Mouse (Mus musculus): ENCODE measurements around the gene Mthfd1l.
A peak's percentile ranks its signal among the peaks of the same experiment; 100 is the strongest.

Gene Mthfd1l

GRCm38 (mm10) chr10:4078979-4079630 is 106.2 kb downstream of the Mthfd1l start:
- no peak for DNase-seq (ENCODE audit: low spot score in 2 of 2)

GRCm38 (mm10) chr10:4079643-4080244 is 106.8 kb downstream of the Mthfd1l start:
- DNase-seq (ENCODE audit: low spot score in 2 of 2) = peak; percentile 27 to 57

- no peak for DNase-seq (ENCODE audit: low spot score in 2 of 2)
These were observed 110.7 kb downstream of the Mthfd1l start for GRCm38 (mm10) chr10:4083609-4084008.

- DNase-seq (ENCODE audit: low spot score in 2 of 2) = no peak
These were observed 112.0 kb downstream of the Mthfd1l start for GRCm38 (mm10) chr10:4084907-4085306.

DNA sequence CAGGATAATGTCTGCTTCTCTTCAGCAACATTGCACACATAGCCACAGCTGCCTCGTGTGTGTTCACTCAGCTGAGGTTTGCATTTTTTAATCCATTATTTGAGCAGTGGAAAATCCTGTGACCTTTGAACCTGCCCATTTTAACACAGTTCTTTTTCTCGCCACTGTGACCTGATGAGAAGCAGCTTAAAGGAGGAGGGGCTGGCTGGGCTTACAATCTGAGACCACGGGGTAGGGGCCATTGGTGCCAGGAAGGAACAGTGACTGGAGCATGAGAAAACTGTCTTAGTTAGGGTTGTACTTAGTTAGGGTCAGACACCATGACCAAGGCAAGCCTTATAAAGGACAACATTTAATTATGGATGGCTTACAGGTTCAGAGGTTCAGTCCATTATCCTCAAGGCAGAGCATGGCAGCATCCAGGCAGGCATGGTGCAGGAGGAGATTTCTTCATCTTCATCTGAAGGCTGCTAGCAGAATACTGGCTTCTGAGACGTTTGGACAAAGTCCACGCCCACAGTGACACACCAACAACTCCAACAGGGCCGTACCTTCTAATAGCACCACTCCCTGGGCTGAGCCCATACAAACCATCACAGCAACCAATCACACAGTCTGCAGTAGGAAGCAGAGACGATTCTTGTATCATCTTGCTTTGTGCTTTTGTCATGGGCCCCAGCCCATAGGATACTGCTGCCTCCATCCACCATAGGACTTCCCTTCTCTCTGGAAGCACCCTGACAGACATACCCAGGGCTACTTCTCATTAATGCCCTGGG is 112.6 kb downstream of the Mthfd1l start:
- no peak for DNase-seq (ENCODE audit: low spot score in 2 of 2)

DNA sequence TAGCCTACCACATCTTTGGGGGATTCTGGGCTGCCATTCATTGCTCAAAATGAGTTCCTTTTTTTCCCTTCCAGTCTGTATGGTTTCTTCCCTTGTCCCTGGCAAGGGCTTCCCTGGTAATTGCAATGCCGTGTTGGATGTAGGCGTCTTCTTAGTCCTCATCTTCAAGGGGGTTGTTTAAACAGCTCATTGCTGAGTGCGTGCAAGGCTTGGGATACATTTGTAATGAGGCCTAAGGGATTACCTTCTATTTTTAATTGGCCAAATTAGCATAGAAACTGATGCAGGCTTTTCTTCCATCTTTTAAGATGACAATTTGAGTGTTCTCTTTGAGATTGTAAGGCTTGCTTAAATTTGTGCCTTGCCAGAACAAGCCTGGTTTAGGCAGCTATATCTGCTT is 114.6 kb downstream of the Mthfd1l start:
- DNase-seq (ENCODE audit: low spot score in 2 of 2) = no peak

- DNase-seq (ENCODE audit: low spot score in 2 of 2) = no peak
These were observed 116.0 kb downstream of the Mthfd1l start for GRCm38 (mm10) chr10:4088744-4089414.

DNA sequence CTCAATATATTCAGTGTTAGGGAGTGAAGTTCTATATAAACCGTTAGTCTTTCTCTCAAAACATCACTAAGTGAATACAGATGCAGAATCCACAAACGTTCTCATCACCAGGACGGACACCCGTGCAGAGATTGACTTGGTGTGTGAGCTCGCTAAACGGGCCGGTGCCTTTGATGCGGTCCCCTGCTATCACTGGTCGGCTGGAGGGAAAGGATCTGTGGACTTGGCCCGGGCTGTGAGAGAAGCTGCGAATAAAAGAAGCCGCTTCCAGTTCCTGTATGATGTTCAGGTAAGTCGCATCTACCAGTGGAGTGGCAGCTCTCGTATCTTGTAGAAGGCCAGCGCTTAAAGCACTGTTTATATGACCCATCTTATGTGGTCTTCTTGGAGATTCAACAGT is 117.0 kb downstream of the Mthfd1l start:
- no peak for DNase-seq (ENCODE audit: low spot score in 2 of 2)

GRCm38 (mm10) chr10:4092990-4093389 is 120.1 kb downstream of the Mthfd1l start:
- no peak for DNase-seq (ENCODE audit: low spot score in 2 of 2)

- no peak for DNase-seq (ENCODE audit: low spot score in 2 of 2)
These were observed 121.3 kb downstream of the Mthfd1l start for GRCm38 (mm10) chr10:4094093-4094817.

DNA sequence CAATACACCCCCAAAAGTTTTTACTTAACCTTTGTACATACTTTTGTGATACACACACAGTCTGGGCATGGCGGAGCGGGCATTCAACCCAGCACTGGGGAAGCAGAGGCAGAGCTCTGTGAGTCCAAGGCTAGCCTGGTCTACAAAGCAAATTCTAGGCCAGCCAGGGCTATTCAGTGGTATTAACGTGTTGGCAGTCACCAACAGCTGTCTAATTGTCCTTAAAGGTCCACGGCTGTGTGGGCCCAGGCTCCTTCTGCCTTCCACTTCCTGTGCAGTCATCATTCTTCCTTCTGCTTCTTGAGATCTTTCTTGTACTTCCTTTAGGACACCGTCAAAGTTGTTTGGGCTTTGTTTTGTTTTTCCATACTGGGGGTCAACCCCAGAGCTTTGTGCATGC is 123.2 kb downstream of the Mthfd1l start:
- DNase-seq (ENCODE audit: low spot score in 2 of 2) = no peak

DNA sequence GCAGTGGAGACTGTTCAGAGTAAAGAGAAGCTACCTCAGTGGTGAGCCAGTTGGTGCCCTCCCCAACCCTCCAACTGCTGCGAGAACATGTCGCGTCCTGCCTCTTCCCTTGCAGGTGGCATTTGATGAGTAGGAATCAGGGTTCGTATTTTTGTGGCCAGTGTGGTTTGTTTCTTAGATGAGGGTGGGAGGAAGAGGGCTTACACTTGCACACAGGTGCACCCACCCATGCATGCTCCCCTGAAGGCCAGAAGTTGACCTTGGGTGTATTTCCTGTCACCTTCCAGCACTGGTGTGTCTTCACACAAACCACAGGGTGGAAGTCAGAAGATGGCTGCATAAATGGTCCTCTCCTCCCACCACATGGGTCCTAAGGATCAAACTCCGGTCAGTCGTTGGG is 127.1 kb downstream of the Mthfd1l start:
- no peak for DNase-seq (ENCODE audit: low spot score in 2 of 2)

DNA sequence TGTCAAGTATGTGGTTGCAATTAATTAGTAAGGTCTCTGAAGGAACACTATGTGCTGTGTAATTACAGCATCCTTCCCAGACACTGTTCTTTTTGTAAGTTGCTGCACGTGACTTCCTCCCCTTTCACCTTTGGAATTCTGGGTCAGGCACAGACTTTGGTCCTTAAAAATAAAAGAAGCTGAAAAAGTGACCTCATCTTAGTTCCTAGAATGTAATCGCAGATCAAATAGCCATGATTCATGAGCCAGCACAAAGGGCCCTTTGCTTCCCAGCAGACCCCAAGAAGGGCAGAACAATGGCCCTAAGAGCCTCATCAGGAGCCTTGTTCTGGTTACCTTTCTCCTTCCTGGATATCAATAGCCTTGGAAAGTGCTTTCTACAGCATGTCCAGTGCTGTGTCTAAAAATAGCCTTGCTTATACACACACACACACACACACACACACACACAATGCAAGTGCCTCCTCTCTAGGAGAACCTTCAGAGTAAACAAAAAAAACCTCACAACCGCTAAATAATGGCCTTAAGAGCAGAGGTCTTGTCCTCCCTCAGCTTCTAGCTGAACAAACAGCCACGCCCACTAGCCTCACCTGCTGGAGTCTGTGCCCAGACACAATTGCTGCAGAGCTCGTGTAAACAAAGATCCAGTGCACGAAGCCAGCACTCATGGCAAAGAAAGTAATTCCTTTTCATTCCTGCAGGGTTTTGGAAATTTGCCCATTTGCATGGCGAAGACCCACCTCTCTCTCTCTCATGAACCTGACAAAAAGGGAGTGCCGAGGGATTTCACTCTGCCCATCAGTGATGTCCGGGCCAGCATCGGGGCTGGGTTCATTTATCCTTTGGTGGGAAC is 133.0 kb downstream of the Mthfd1l start:
- no peak for DNase-seq (ENCODE audit: low spot score in 2 of 2)

DNA sequence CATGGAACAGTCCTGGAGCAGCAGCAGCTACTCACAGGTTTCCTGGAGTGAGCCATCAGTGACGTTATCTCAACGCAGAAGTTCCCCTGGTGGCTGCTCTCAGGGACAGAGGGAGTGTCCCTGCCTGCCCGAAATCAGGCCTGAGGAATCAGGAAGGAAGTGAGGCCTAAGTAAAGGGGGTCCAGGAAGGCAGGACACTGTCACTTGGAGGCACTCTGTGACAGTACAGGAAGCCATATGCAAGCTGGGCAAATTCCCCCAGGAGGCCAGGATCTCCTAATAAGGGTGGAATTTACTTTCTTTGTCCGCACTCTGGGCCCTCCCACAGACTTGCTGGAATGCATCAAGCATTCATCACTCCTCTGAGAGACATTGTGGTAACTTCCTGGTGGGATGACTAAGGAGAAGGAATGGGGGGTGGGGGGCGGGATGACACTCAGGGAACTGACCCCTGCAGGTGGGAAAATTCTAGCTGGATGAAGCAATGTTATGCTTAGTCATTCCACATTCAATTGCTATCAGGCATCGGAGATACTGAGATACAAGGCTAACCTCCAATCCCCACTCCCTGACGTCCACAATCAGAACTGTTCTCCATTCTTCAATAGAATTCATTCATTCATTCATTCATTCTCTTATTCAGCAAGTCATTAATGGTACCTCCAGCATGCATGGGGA is 134.9 kb downstream of the Mthfd1l start:
- DNase-seq (ENCODE audit: low spot score in 2 of 2) = no peak

- DNase-seq (ENCODE audit: low spot score in 2 of 2) = no peak
These were observed 135.5 kb downstream of the Mthfd1l start for GRCm38 (mm10) chr10:4108462-4108861.

DNA sequence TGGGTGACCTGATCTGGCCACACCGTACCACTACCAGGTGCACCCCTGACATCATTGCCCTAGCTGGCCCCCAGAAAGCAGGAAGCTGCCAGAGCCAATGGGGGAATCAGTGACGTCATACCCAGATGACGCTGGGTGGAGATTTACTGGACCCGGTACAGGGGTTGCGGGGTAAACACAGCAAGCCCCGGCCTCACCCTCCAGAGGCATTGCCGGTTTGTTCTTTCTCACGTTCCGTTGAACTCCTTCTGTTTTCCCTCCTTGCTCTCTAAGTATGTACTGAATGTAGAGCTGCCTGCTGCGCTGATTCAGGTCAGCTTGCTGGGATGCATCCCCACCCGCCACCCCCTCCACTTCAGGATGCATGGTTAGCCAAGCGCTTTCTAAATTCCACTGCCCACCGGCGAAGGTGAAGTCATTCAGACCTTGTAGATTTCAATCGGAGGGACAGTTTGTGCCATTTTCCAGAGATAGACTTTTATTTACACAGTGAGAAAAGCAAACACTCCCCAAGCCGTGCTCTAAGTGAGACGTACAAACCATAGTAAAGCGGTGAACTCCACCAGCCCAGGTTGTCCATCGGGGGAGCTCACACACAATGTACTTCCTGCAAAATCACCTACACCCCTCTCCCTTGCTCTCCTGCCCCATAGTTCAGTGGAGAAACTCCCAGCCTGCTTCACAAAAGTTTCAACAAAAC is 138.3 kb downstream of the Mthfd1l start:
- DNase-seq (ENCODE audit: low spot score in 2 of 2) = no peak

GRCm38 (mm10) chr10:4111795-4112139 is 138.8 kb downstream of the Mthfd1l start:
- no peak for DNase-seq (ENCODE audit: low spot score in 2 of 2)

DNA sequence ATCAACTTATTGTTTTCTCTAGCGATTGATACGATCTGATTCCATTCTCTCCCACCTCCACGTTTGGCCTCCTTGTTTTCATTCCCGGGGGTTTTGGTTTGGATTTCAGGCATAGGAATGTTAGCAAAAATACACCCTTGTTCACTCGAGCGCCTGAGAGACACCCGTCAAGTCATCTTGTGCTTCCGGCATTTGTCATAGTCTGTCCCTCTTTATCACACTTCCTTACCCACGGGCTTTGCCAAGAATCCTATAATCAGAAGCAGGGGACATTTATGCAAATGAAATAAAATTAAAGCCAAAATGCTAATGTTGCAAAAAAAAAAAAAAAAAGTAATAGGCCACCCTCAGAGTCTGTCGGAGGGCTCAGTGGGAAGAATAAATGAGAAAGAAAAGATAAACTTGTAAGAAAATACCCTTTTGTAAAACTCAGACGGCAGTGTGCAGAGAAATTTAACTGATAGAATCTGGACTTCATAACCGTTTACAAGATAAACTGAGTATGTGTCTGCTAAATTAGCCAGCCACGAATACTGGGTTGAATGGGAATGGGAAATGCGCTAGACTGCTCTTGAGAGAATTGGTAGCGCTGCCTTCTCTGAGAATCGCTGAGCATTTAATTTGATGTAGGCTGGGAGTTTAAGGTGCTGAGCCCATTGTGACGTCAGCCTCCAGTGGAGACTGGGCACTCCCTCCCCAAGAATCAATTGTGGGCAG is 139.9 kb downstream of the Mthfd1l start:
- DNase-seq (ENCODE audit: low spot score in 2 of 2) = no peak

DNA sequence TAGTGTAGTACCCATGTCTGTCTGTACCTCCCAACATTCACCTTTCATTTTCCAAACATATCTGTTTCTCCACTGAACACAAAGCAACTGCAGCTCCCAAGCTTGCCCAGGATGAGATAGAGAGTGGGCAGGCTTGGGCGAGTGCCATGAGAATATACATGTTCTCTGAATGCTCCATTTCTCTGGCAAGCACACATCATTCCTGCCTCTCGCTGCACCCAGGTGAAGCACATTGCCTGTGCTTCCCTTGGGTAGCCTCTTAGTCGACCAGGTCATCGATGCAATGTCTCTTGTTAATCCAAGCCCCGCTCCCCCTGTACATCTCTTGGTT is 140.4 kb downstream of the Mthfd1l start:
- no peak for DNase-seq (ENCODE audit: low spot score in 2 of 2)

Data from frontal cortex, postnatal 10 days (tissue).